Mouse (Mus musculus): ENCODE results near the gene Ephb1.

GRCm38 (mm10) chr9:102029661-102030060 is 324.8 kb downstream of the Ephb1 start:
- TF ChIP-seq SIN3A (IDR thresholded peaks at IDR 0.05; ENCODE audit: low read length) (no peak), USF1 (IDR thresholded peaks at IDR 0.05; ENCODE audit: low read depth, low read length) (no peak), POLR2A (IDR thresholded peaks at IDR 0.05; ENCODE audit: low read depth, low read length) (no peak), CHD2 (IDR thresholded peaks at IDR 0.05; ENCODE audit: low read length) (no peak)

All from CH12.LX (cell line).